Mouse (Mus musculus): Measurements from ENCODE around the gene Slc10a2. TPM values are rescaled to one million over a fixed set of nuclear protein-coding genes. Genes with fewer than 3 reads are reported as not detected.
"Not testable (repeated sequence)": the region's sequence is repeated elsewhere in the genome, so short reads cannot be mapped to it uniquely, and the experiment has no call there.

Slc10a2 gene
- not detected in 2 replicates for polyA plus RNA-seq (2015; fragmentation: Nextera tagmentation; extraction: Ambion mirVana)

DNA sequence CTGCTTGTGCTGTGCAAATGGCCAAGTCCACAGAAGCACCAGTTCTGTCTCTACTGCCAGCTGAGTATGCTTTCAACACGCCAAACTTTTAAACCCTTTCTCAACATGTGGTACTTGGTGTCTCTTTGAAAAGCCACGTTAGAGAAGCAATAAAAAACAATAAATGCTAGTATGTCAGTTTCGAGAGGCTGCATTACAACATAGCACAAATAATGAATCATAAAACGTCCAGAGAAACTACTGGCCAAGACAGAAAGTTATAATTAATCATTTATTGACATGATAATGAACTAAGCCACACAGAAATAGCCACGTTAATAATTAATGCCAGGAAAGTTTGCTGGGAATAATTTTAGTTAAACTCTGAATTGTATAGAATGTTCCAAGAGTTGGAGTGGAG is at the start of gene Slc10a2:
Gene Slc10a2, minus strand, starts transcription at position 166 of the 400 bp plus-strand sequence.
- DNase-seq (ENCODE audit: low spot score), result no peak
- WGBS, result 45% methylated on average over 5 of the region's 5 CpGs

DNA sequence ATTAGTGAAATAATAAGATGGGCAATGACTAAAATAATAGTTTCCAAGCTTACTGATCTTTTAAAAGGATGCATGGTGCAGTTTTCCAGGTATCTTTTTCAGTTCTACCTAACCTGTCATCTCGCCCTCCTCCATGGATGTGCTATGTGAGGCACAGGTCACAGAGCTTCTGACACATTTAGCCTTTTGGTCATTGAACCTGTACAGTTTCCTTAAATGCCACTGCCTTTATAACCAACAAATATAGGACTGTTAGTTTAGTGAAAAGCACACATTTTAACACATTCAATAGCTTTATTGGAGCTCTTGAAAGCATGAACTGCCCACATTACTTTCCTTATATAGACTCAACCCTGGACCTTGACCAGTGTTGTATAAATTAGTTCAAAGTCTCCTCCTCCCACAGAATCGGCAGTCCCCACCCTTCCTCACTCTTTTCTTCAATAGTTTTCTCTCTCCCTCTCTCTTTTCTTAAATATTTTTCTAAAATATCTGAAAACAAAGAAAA is 24.2 kb upstream of the Slc10a2 start:
- DNase-seq (ENCODE audit: low spot score), result no peak
- WGBS, result 57% methylated on average over 2 of the region's 2 CpGs
- Histone ChIP-seq H3K9me3 (ENCODE audit: low read length) (no peaks in the 10 kb centered on the region), H3K4me2 (replicated peaks; ENCODE audit: low read depth, low read length) (no peak overlapping the region), H3K9ac (replicated peaks; ENCODE audit: low read depth) (no peak overlapping the region), H3K27ac (ENCODE audit: low read length) (no peak overlapping the region), H3K36me3 (ENCODE audit: insufficient read depth, low read length) (no peaks in the 10 kb centered on the region), H3K27me3 (replicated peaks; ENCODE audit: insufficient read depth, low read length) (no peaks in the 10 kb centered on the region), H3K4me1 (ENCODE audit: insufficient read depth, low read depth, low read length) (no peaks in the 10 kb centered on the region), H3K4me3 (ENCODE audit: low read depth, low read length) (no peak overlapping the region)
- no peak for ATAC-seq
- TF ChIP-seq CTCF (IDR thresholded peaks at IDR 0.05) (no peak), EP300 (IDR thresholded peaks at IDR 0.05) (no peak)

More for the DNA sequence above, at the start of gene Slc10a2:
- ATAC-seq, result no peak
- H3K9me3 ChIP-seq (ENCODE audit: low read length), result no peaks in the 10 kb centered on the region
- TF ChIP-seq EP300 (IDR thresholded peaks at IDR 0.05), result no peak
- no peak for TF ChIP-seq CTCF (IDR thresholded peaks at IDR 0.05)
- H3K4me3 ChIP-seq (ENCODE audit: low read depth, low read length), result no peak within 1 kb of the TSS
- H3K36me3 ChIP-seq (ENCODE audit: insufficient read depth, low read length), result no peaks in the 10 kb centered on the region
- no peak within 1 kb of the TSS for H3K9ac ChIP-seq (replicated peaks; ENCODE audit: low read depth)
- no peak within 1 kb of the TSS for H3K27ac ChIP-seq (ENCODE audit: low read length)
- H3K27me3 ChIP-seq (replicated peaks; ENCODE audit: insufficient read depth, low read length), result no peaks in the 10 kb centered on the region
- H3K4me2 ChIP-seq (replicated peaks; ENCODE audit: low read depth, low read length), result no peak within 1 kb of the TSS
- H3K4me1 ChIP-seq (ENCODE audit: insufficient read depth, low read depth, low read length), result no peaks in the 10 kb centered on the region

DNA sequence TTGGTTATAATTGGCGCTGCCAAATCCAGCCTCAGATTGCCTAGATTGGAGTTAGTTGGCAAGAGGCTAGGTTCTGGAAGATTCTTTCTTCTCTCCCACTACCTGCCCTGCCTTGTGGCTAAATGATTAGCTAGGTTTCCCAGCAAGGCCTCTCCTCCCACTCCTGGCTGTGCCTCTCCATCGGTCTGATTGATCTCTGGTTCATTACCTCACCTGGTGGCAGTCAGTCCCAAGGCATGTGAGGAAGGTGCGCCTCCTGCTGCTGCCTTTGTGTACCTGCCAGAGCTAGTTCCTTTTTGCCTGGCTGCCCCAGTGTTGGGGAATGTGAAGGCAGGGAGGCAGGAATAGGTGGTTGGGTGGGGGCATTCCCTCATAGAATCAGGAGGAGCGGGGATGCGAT is 1.7 kb upstream of the Slc10a2 start:
- Histone ChIP-seq H3K36me3 (ENCODE audit: insufficient read depth, low read length) (no peaks in the 10 kb centered on the region), H3K9ac (replicated peaks; ENCODE audit: low read depth) (no peak overlapping the region), H3K4me3 (ENCODE audit: low read depth, low read length) (no peak overlapping the region), H3K4me2 (replicated peaks; ENCODE audit: low read depth, low read length) (no peak overlapping the region), H3K9me3 (ENCODE audit: low read length) (no peaks in the 10 kb centered on the region), H3K27ac (ENCODE audit: low read length) (no peak overlapping the region), H3K4me1 (ENCODE audit: insufficient read depth, low read depth, low read length) (no peaks in the 10 kb centered on the region), H3K27me3 (replicated peaks; ENCODE audit: insufficient read depth, low read length) (no peaks in the 10 kb centered on the region)
- TF ChIP-seq EP300 (IDR thresholded peaks at IDR 0.05) (no peak), CTCF (IDR thresholded peaks at IDR 0.05) (no peak)
- WGBS, result 62% methylated on average over 5 of the region's 5 CpGs
- ATAC-seq (no peak), DNase-seq (ENCODE audit: low spot score) (no peak)

DNA sequence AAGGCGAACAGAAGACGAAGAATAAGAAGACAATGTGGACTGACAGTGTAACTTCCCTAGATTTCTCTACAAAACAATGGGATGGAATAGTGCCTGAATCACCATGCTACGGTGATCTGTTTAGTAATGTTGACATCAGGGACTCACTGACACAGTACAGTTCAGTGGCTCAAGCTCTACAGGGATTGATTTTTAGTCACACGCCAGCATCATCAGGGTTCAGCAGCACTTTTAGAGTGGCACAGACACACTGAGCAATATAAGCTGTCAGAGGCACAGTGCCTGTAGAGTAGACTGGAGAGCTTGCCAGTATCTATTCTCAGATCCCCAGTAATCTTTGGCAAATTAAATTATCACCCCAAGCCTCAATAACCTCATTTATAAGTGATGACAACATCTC is 9.8 kb downstream of the Slc10a2 start:
- Histone ChIP-seq H3K9me3 (ENCODE audit: low read length) (no peaks in the 10 kb centered on the region), H3K27ac (ENCODE audit: low read length) (no peak overlapping the region), H3K4me1 (ENCODE audit: insufficient read depth, low read depth, low read length) (no peaks in the 10 kb centered on the region), H3K27me3 (replicated peaks; ENCODE audit: insufficient read depth, low read length) (no peaks in the 10 kb centered on the region), H3K9ac (replicated peaks; ENCODE audit: low read depth) (no peak overlapping the region), H3K4me3 (ENCODE audit: low read depth, low read length) (no peak overlapping the region), H3K36me3 (ENCODE audit: insufficient read depth, low read length) (no peaks in the 10 kb centered on the region), H3K4me2 (replicated peaks; ENCODE audit: low read depth, low read length) (no peak overlapping the region)
- ATAC-seq (no peak), DNase-seq (ENCODE audit: low spot score) (no peak)
- TF ChIP-seq CTCF (IDR thresholded peaks at IDR 0.05), result no peak
- TF ChIP-seq EP300 (IDR thresholded peaks at IDR 0.05), result no peak
- WGBS, result 82% methylated on average over 4 of the region's 4 CpGs

DNA sequence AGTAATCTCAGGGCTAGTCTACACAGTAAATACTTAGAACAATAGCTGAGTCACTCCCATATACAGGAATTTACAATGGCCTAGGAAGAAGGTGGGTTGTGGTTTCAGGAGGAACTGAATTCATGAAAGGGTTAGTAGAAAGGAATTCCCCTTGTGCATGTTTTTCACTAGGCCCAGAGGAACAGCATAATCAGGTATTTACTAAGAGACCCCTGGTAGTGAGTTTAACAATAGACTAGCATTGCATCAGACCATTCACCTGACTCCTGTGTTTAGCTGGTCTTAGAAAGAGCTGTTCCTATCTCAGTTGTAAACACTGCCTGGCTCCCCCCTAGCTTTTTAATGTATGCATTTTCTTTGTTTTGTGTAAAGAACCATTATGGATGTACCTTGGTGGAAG is 11.2 kb downstream of the Slc10a2 start:
- not testable (repeated sequence) for ATAC-seq; H3K4me2 ChIP-seq (replicated peaks; ENCODE audit: low read depth, low read length); H3K4me3 ChIP-seq (ENCODE audit: low read depth, low read length); H3K9ac ChIP-seq (replicated peaks; ENCODE audit: low read depth); DNase-seq (ENCODE audit: low spot score); H3K27me3 ChIP-seq (replicated peaks; ENCODE audit: insufficient read depth, low read length); H3K4me1 ChIP-seq (ENCODE audit: insufficient read depth, low read depth, low read length); H3K27ac ChIP-seq (ENCODE audit: low read length); H3K36me3 ChIP-seq (ENCODE audit: insufficient read depth, low read length); H3K9me3 ChIP-seq (ENCODE audit: low read length)

DNA sequence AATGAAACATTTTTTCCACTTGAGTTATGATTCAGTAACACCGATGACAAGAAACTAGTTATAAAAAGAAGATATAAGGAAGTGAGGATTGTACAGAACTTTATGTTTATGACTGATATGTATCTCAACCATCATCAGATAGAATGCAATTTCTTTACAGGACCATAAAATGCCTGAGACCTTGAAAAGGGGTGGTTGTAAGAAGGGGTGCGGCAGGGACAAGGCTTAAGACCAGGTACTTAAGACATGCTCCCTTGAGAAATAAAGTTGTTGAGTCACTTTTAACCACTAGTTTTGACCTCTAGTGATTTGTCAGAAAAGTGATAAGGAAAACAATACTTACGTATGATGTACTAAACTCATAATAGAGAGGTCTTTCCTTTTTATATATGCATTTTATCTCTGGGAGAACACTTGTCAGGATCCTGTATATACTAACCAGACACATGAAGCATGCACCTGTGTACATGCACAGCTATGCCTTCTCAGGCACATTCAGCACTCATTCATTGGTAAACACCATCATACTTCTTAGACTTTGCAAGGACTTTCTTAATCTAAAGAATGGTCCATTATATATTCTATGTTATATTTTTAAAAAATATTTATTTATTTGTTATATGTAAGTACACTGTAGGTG is 31.4 kb downstream of the Slc10a2 start:
- TF ChIP-seq EP300 (IDR thresholded peaks at IDR 0.05) (no peak), CTCF (IDR thresholded peaks at IDR 0.05) (no peak)
- 81% methylated on average over 3 of the region's 3 CpGs for WGBS
- Histone ChIP-seq H3K27ac (ENCODE audit: low read length) (no peak overlapping the region), H3K36me3 (ENCODE audit: insufficient read depth, low read length) (no peaks in the 10 kb centered on the region), H3K27me3 (replicated peaks; ENCODE audit: insufficient read depth, low read length) (no peaks in the 10 kb centered on the region), H3K9ac (replicated peaks; ENCODE audit: low read depth) (no peak overlapping the region), H3K4me3 (ENCODE audit: low read depth, low read length) (no peak overlapping the region), H3K9me3 (ENCODE audit: low read length) (no peaks in the 10 kb centered on the region), H3K4me1 (ENCODE audit: insufficient read depth, low read depth, low read length) (no peaks in the 10 kb centered on the region), H3K4me2 (replicated peaks; ENCODE audit: low read depth, low read length) (no peak overlapping the region)
- DNase-seq (ENCODE audit: low spot score), result no peak
- no peak for ATAC-seq

DNA sequence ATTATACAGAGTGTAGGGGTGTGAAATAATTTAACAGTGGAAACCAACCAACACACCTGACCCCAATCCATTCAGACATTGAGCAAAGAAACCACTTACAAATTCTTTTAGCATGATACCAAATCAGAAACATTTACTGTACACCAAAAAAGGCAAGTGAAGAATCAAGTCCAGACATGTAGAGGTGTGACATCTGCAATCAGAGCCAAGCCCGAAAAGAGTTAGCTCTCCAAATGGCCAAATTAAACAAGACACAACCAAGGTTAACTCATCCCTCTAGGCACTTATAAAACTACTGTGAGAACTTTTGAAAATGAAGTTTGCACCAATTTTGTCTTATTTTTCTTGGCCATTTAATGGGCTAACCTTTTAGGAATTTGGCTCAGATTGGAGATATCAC is 46.3 kb downstream of the Slc10a2 start:
- WGBS, result 73% methylated on average over 1 of the region's 1 CpGs

DNA sequence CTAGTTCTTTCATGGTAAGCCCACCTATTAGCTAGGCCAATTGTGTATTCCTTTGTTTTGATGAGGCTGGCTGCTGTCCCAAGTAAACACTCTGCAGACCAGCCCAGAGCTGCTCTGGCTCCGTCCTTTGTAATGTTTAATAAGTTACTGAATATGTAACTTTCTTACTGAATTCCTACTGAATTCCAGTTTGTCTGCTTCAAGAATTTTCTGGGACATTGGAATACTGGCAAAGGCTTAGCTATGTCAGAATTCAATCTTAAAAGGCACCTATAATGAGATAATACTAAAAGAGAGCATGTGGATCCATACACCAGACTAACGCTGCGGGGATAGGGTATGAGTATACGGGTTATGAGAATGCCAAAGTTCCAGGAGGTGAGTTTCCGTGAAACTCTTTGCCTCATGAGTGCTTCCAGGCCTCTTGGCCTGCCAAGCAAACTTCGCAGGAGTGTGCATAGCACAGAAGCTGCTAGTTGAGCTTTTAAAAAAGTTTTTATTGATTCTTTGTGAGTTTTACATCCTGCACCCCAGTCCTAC is 60.7 kb downstream of the Slc10a2 start:
- not testable (repeated sequence) for ATAC-seq

More for the DNA sequence above, 46.3 kb downstream of the Slc10a2 start:
- ATAC-seq, result no peak
- Histone ChIP-seq H3K9me3 (ENCODE audit: low read length) (no peaks in the 10 kb centered on the region), H3K4me1 (ENCODE audit: insufficient read depth, low read depth, low read length) (no peaks in the 10 kb centered on the region), H3K4me3 (ENCODE audit: low read depth, low read length) (no peak overlapping the region), H3K27me3 (replicated peaks; ENCODE audit: insufficient read depth, low read length) (no peaks in the 10 kb centered on the region), H3K4me2 (replicated peaks; ENCODE audit: low read depth, low read length) (no peak overlapping the region), H3K27ac (ENCODE audit: low read length) (no peak overlapping the region), H3K9ac (replicated peaks; ENCODE audit: low read depth) (no peak overlapping the region), H3K36me3 (ENCODE audit: insufficient read depth, low read length) (no peaks in the 10 kb centered on the region)
- no peak for DNase-seq (ENCODE audit: low spot score)
- TF ChIP-seq EP300 (IDR thresholded peaks at IDR 0.05), result no peak
- TF ChIP-seq CTCF (IDR thresholded peaks at IDR 0.05), result no peak

More for the DNA sequence above, 60.7 kb downstream of the Slc10a2 start:
- H3K4me1 ChIP-seq (ENCODE audit: insufficient read depth, low read depth, low read length); H3K4me2 ChIP-seq (replicated peaks; ENCODE audit: low read depth, low read length); H3K4me3 ChIP-seq (ENCODE audit: low read depth, low read length); H3K9me3 ChIP-seq (ENCODE audit: low read length); H3K36me3 ChIP-seq (ENCODE audit: insufficient read depth, low read length); H3K9ac ChIP-seq (replicated peaks; ENCODE audit: low read depth); DNase-seq (ENCODE audit: low spot score); H3K27ac ChIP-seq (ENCODE audit: low read length); H3K27me3 ChIP-seq (replicated peaks; ENCODE audit: insufficient read depth, low read length): not testable (repeated sequence)
- 53% methylated on average over 6 of the region's 6 CpGs for WGBS
